Mouse (Mus musculus) megakaryocyte, embryonic 14.5 days (primary cell): Measurements from ENCODE around the gene Rbfox2.

Source experiments
- FLI1 ChIP-seq: IDR thresholded peaks from 2 replicates; pipeline ENCODE4 v1.6.1; 2012; ENCODE audit warnings: low read length, inconsistent platforms, mixed read lengths
- GATA1 ChIP-seq: IDR thresholded peaks from 3 replicates; pipeline ENCODE4 v1.6.1; 2012; ENCODE audit warnings: mixed read lengths, low read length, inconsistent platforms, borderline replicate concordance

- TF ChIP-seq GATA1 (no peak), FLI1 (no peak)
Observed at GRCm38 (mm10) chr15:77256782-77257181, 50.0 kb downstream of the Rbfox2 start.
